Mouse (Mus musculus): ENCODE measurements at regions not wholly inside any gene's neighbourhood (a gene's known extent, or its start where the extent isn't known, plus 50 kb on each side); places are given as distances from the start of the nearest gene placed in this dataset.

DNA sequence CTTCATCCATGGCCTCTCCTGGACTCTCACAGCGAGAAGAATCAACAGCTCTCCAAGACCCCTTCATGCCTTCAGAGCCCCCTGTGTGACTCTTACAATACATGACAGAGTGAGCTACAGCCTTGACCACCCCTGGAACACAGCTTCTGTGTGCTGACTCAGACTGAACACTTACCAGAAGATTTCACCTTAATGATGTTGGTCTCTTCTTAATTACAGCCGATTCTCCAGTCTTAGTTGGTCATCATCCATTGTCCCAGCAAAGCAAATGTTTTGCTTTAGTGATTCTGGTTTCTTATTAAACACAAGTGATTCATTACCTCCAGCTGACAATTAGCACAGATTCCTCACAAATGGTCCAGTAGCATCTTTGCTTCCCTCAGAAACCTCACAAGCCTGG lies 134.0 kb upstream of the Inhba start:
- TF ChIP-seq CTCF (IDR thresholded peaks at IDR 0.05; ENCODE audit: low read depth, low read length) (no peak), POLR2A (IDR thresholded peaks at IDR 0.05; ENCODE audit: extremely low read depth, insufficient read depth, low read length) (no peak)
- WGBS, result 82% methylated on average over 2 of the region's 2 CpGs
- H3K36me3 ChIP-seq (ENCODE audit: control insufficient read depth, insufficient read depth, low read length), result no peaks in the 10 kb centered on the region
- H3K27me3 ChIP-seq (ENCODE audit: control insufficient read depth, insufficient read depth, low read length), result no peaks in the 10 kb centered on the region
- H3K9ac ChIP-seq (ENCODE audit: low read depth, low read length), result no peak overlapping the region
- H3K27ac ChIP-seq (replicated peaks; ENCODE audit: insufficient read depth, low read depth, low read length), result no peak overlapping the region
- H3K4me1 ChIP-seq (ENCODE audit: control insufficient read depth, insufficient read depth, low read length), result no peaks in the 10 kb centered on the region
- DNase-seq (ENCODE audit: extremely low read depth, low read depth, low spot score), result no peak
- H3K79me2 ChIP-seq (ENCODE audit: control insufficient read depth, insufficient read depth, low read length), result no peaks in the 10 kb centered on the region
- no peak overlapping the region for H3K4me3 ChIP-seq (ENCODE audit: insufficient read depth, low read depth, low read length)

DNA sequence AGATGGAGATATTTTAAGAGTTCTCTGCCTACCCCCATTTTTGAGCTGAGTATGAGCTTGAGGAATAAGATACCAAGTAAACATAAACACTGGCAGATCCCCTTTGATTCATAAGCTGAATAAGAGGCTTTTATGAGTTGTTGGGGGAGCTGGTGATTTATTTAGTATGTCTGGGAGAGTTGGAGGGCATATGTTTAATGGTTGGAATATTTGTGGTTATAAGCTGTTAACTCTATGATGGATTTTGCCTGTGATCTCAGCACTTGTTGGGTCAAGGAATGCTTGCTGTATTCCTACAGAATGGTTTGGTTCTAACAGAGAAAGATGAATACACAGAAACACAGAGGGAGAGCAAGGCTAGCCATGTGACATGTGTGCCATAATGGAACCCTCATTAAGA lies 132.1 kb upstream of the Inhba start:
- H3K79me2 ChIP-seq (ENCODE audit: control insufficient read depth, insufficient read depth, low read length), result no peaks in the 10 kb centered on the region
- no peaks in the 10 kb centered on the region for H3K27me3 ChIP-seq (ENCODE audit: control insufficient read depth, insufficient read depth, low read length)
- no peak for DNase-seq (ENCODE audit: extremely low read depth, low read depth, low spot score)
- H3K4me1 ChIP-seq (ENCODE audit: control insufficient read depth, insufficient read depth, low read length), result no peaks in the 10 kb centered on the region
- no peak overlapping the region for H3K9ac ChIP-seq (ENCODE audit: low read depth, low read length)
- no peak overlapping the region for H3K27ac ChIP-seq (replicated peaks; ENCODE audit: insufficient read depth, low read depth, low read length)
- H3K4me3 ChIP-seq (ENCODE audit: insufficient read depth, low read depth, low read length), result no peak overlapping the region
- H3K36me3 ChIP-seq (ENCODE audit: control insufficient read depth, insufficient read depth, low read length), result no peaks in the 10 kb centered on the region
- TF ChIP-seq POLR2A (IDR thresholded peaks at IDR 0.05; ENCODE audit: extremely low read depth, insufficient read depth, low read length) (no peak), CTCF (IDR thresholded peaks at IDR 0.05; ENCODE audit: low read depth, low read length) (no peak)

DNA sequence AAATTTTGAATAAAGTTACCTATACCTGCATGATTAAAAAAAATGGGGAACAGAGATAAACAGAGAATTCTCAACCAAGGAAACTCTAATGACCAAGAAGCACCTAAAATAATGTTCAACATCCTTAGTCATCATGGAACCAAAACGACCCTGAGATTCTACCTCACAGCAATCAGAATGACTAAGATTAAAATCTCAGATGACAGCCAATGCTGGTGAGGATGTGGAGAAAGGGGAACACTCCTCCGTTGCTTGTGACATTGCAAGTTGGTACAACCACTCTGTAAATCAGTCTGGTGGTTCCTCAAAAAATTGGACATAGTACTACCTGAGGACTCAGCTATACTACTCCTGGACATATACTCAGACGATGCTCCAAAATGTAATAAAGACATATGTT lies 120.9 kb upstream of the Inhba start:
- 57% methylated on average over 3 of the region's 3 CpGs for WGBS

DNA sequence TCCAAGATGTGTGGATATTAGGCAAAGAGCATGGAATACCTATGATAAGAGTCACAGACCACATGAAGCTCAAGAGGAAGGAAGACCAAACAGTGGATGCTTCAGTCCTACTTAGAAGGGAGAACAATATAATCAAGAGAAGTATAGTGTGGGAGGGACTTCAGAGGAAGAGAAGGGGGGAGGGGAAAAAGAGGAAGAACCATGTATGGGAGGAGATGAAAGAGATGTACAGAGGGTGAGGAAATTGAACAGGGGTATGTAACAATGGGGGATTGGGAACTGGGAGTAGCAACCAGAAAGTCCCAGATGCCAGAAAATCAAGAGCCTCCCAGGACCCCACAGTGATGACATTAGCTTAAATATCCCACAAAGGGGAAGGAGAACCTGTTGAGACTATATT lies 120.2 kb upstream of the Inhba start:
- H3K4me3 ChIP-seq (ENCODE audit: insufficient read depth, low read depth, low read length), result no peak overlapping the region
- H3K27ac ChIP-seq (replicated peaks; ENCODE audit: insufficient read depth, low read depth, low read length), result no peak overlapping the region
- TF ChIP-seq POLR2A (IDR thresholded peaks at IDR 0.05; ENCODE audit: extremely low read depth, insufficient read depth, low read length) (no peak), CTCF (IDR thresholded peaks at IDR 0.05; ENCODE audit: low read depth, low read length) (no peak)
- H3K27me3 ChIP-seq (ENCODE audit: control insufficient read depth, insufficient read depth, low read length), result no peaks in the 10 kb centered on the region
- H3K9ac ChIP-seq (ENCODE audit: low read depth, low read length), result no peak overlapping the region
- DNase-seq (ENCODE audit: extremely low read depth, low read depth, low spot score), result no peak
- no peaks in the 10 kb centered on the region for H3K79me2 ChIP-seq (ENCODE audit: control insufficient read depth, insufficient read depth, low read length)
- H3K36me3 ChIP-seq (ENCODE audit: control insufficient read depth, insufficient read depth, low read length), result no peaks in the 10 kb centered on the region
- H3K4me1 ChIP-seq (ENCODE audit: control insufficient read depth, insufficient read depth, low read length), result no peaks in the 10 kb centered on the region

More for the DNA sequence above, 120.9 kb upstream of the Inhba start:
- Histone ChIP-seq H3K9ac (ENCODE audit: low read depth, low read length) (no peak overlapping the region), H3K4me3 (ENCODE audit: insufficient read depth, low read depth, low read length) (no peak overlapping the region), H3K27ac (replicated peaks; ENCODE audit: insufficient read depth, low read depth, low read length) (no peak overlapping the region), H3K4me1 (ENCODE audit: control insufficient read depth, insufficient read depth, low read length) (no peaks in the 10 kb centered on the region), H3K79me2 (ENCODE audit: control insufficient read depth, insufficient read depth, low read length) (no peaks in the 10 kb centered on the region), H3K36me3 (ENCODE audit: control insufficient read depth, insufficient read depth, low read length) (no peaks in the 10 kb centered on the region), H3K27me3 (ENCODE audit: control insufficient read depth, insufficient read depth, low read length) (no peaks in the 10 kb centered on the region)
- DNase-seq (ENCODE audit: extremely low read depth, low read depth, low spot score), result no peak
- TF ChIP-seq CTCF (IDR thresholded peaks at IDR 0.05; ENCODE audit: low read depth, low read length) (no peak), POLR2A (IDR thresholded peaks at IDR 0.05; ENCODE audit: extremely low read depth, insufficient read depth, low read length) (no peak)

DNA sequence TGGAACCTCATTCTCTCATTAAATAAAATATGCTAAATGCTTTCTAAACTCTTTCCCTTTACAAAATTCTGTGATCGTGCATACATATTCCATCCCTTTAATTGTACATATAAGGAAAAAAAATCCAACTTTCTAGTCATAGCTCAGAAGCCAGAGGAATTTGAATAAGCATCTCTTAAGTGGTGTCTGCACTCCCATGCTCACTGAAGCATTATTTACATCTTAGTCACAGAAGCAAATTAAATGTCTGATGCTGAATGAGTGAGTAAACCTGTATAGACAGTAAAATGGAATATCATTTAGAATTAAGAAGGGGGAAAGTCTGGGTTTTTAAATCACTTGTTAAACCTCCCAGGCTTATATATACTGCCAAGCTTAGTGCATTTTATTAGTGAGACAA lies 113.5 kb upstream of the Inhba start:
- WGBS, result 71% methylated on average over 1 of the region's 1 CpGs
- Histone ChIP-seq H3K4me1 (ENCODE audit: control insufficient read depth, insufficient read depth, low read length) (no peaks in the 10 kb centered on the region), H3K9ac (ENCODE audit: low read depth, low read length) (no peak overlapping the region), H3K36me3 (ENCODE audit: control insufficient read depth, insufficient read depth, low read length) (no peaks in the 10 kb centered on the region), H3K27ac (replicated peaks; ENCODE audit: insufficient read depth, low read depth, low read length) (no peak overlapping the region), H3K79me2 (ENCODE audit: control insufficient read depth, insufficient read depth, low read length) (no peaks in the 10 kb centered on the region), H3K27me3 (ENCODE audit: control insufficient read depth, insufficient read depth, low read length) (no peaks in the 10 kb centered on the region), H3K4me3 (ENCODE audit: insufficient read depth, low read depth, low read length) (no peak overlapping the region)
- DNase-seq (ENCODE audit: extremely low read depth, low read depth, low spot score), result no peak
- TF ChIP-seq CTCF (IDR thresholded peaks at IDR 0.05; ENCODE audit: low read depth, low read length), result no peak
- TF ChIP-seq POLR2A (IDR thresholded peaks at IDR 0.05; ENCODE audit: extremely low read depth, insufficient read depth, low read length), result no peak

DNA sequence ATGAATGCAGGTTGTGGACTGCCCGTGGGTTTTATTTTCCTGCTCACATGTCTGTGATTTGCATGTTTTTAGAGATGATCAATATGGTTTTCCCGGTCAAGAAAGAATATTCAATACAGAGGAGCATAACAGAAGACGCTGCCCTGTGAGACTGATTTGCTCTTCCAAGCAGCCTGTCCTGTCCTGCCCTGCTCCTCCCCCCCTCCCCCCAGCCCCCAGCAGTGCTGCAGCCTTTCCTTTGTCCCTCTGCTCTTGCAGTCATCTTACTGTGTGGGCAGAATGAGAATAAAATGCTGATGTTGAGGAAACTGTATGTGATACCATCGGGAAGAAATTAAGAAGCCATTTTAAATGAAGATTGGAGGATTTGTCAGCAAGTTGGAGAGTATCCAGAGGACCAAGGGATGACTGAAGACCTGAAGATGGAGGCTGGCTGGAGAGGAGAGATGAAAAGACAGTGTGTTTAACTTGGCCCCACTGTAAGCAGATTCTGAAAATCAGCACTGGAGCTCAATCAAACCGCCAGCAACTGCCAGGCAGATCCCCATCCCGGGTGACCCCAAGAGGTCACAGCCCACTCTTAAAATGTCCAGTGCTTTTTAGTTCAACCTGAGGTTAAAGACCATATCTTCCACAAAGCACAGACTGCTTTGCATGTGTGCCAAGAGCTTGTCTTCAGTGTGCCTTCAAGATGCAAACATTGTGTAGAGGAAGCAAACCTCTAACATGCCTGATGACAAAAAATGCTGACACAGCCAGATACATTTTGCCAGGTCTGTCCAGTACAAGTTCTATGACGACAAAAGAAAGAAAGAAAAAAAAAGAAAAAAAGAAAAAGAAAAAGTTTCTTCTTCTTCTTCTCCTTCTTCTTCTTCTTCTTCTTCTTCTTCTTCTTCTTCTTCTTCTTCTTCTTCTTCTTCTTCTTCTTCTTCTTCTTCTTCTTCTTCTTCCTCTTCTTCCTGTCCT lies 109.7 kb upstream of the Inhba start:
- Histone ChIP-seq H3K27ac (replicated peaks; ENCODE audit: insufficient read depth, low read depth, low read length) (no peak overlapping the region), H3K9ac (ENCODE audit: low read depth, low read length) (no peak overlapping the region), H3K79me2 (ENCODE audit: control insufficient read depth, insufficient read depth, low read length) (no peaks in the 10 kb centered on the region), H3K36me3 (ENCODE audit: control insufficient read depth, insufficient read depth, low read length) (no peaks in the 10 kb centered on the region), H3K4me1 (ENCODE audit: control insufficient read depth, insufficient read depth, low read length) (no peaks in the 10 kb centered on the region), H3K27me3 (ENCODE audit: control insufficient read depth, insufficient read depth, low read length) (no peaks in the 10 kb centered on the region), H3K4me3 (ENCODE audit: insufficient read depth, low read depth, low read length) (no peak overlapping the region)
- 56% methylated on average over 7 of the region's 7 CpGs for WGBS
- TF ChIP-seq POLR2A (IDR thresholded peaks at IDR 0.05; ENCODE audit: extremely low read depth, insufficient read depth, low read length) (no peak), CTCF (IDR thresholded peaks at IDR 0.05; ENCODE audit: low read depth, low read length) (no peak)
- no peak for DNase-seq (ENCODE audit: extremely low read depth, low read depth, low spot score)
